Mouse (Mus musculus) natural killer cell, adult 2 months (primary cell): ENCODE results near the gene Rps6kc1.

Source experiments
- DNase-seq, 2 experiments: peaks; one replicate each; pipeline ENCODE4 v3.0.0; 2022; ENCODE audit warnings: low spot score in 2 of 2

The Rps6kc1 gene

GRCm38 (mm10) chr1:190667821-190668220 is 243.7 kb downstream of the Rps6kc1 start:
- DNase-seq: no peak

GRCm38 (mm10) chr1:190667326-190667725 is 244.2 kb downstream of the Rps6kc1 start:
- DNase-seq: no peak

GRCm38 (mm10) chr1:190665490-190665875 is 246.1 kb downstream of the Rps6kc1 start:
- no peak for DNase-seq

GRCm38 (mm10) chr1:190664767-190665489 is 246.6 kb downstream of the Rps6kc1 start:
- no peak for DNase-seq

- no peak for DNase-seq
These were observed 247.6 kb downstream of the Rps6kc1 start for GRCm38 (mm10) chr1:190663996-190664395.

GRCm38 (mm10) chr1:190662736-190663135 is 248.8 kb downstream of the Rps6kc1 start:
- DNase-seq: no peak

GRCm38 (mm10) chr1:190661764-190662163 is 249.8 kb downstream of the Rps6kc1 start:
- DNase-seq: no peak

- no peak for DNase-seq
These were observed 250.3 kb downstream of the Rps6kc1 start for GRCm38 (mm10) chr1:190661249-190661648.

- no peak for DNase-seq
These were observed 251.7 kb downstream of the Rps6kc1 start for GRCm38 (mm10) chr1:190659722-190660502.

- no peak for DNase-seq
These were observed 253.3 kb downstream of the Rps6kc1 start for GRCm38 (mm10) chr1:190658266-190658665.

GRCm38 (mm10) chr1:190656089-190656488 is 255.5 kb downstream of the Rps6kc1 start:
- DNase-seq: no peak

- no peak for DNase-seq
These were observed 255.9 kb downstream of the Rps6kc1 start for GRCm38 (mm10) chr1:190655651-190656050.

- no peak for DNase-seq
These were observed 256.5 kb downstream of the Rps6kc1 start for GRCm38 (mm10) chr1:190655081-190655480.

GRCm38 (mm10) chr1:190654694-190655001 is 256.9 kb downstream of the Rps6kc1 start:
- no peak for DNase-seq

- no peak for DNase-seq
These were observed 257.4 kb downstream of the Rps6kc1 start for GRCm38 (mm10) chr1:190653989-190654693.

- no peak for DNase-seq
These were observed 258.5 kb downstream of the Rps6kc1 start for GRCm38 (mm10) chr1:190653081-190653480.
